Mouse (Mus musculus) kidney, embryonic 15.5 days (tissue): ENCODE measurements around the gene Nr2e1. TPM values are rescaled to one million over a fixed set of nuclear protein-coding genes. Genes with fewer than 3 reads are reported as not detected.
A peak's percentile ranks its signal among the peaks of the same experiment; 100 is the strongest.

ENCODE experiments used
- ATAC-seq: fragments of 200-750 bp; cut with Nextera tagmentation; replicated peaks from 2 replicates; pipeline ENCODE4 v1.8.0; 2017; ENCODE audit warnings: moderate TSS enrichment; ENCODE audit not compliant: low FRiP score
- H3K27ac ChIP-seq: fragments of 300-500 bp; sonication (generic); 2 replicates; pipeline ENCODE4 v1.5.1; 2015; ENCODE audit warnings: mild to moderate bottlenecking, inconsistent platforms
- H3K27me3 ChIP-seq: fragments of 300-500 bp; sonication (generic); 2 replicates; pipeline ENCODE4 v1.6.1; 2015; ENCODE audit warnings: inconsistent platforms
- H3K36me3 ChIP-seq: fragments of 300-500 bp; sonication (generic); 2 replicates; pipeline ENCODE4 v1.6.1; 2015; ENCODE audit warnings: inconsistent platforms
- H3K4me1 ChIP-seq: fragments of 300-500 bp; sonication (generic); 2 replicates; pipeline ENCODE4 v1.6.1; 2015; ENCODE audit warnings: inconsistent platforms
- H3K4me2 ChIP-seq: fragments of 300-500 bp; sonication (generic); 2 replicates; pipeline ENCODE4 v1.6.1; 2015; ENCODE audit warnings: moderate library complexity, mild to moderate bottlenecking, inconsistent platforms
- H3K4me3 ChIP-seq: fragments of 300-500 bp; sonication (generic); replicated peaks from 2 replicates; pipeline ENCODE4 v1.5.1; 2015; ENCODE audit warnings: mild to moderate bottlenecking, inconsistent platforms
- H3K9ac ChIP-seq: fragments of 300-500 bp; sonication (generic); 2 replicates; pipeline ENCODE4 v1.6.1; 2015; ENCODE audit warnings: mild to moderate bottlenecking, inconsistent platforms
- H3K9me3 ChIP-seq: fragments of 300-500 bp; sonication (generic); replicated peaks from 2 replicates; pipeline ENCODE4 v1.6.1; 2016; ENCODE audit warnings: inconsistent platforms
- WGBS: fragments of 180-500 bp; shearing (Covaris S2); methylation state at CpG from one replicate; pipeline ENCODE4 v1.1.7; 2015; ENCODE audit warnings: mixed read lengths; 5-methylcytosine and 5-hydroxymethylcytosine counted together
- polyA plus RNA-seq: library from polyadenylated mRNA; unstranded; fragments of >200 nt; fragmentation: Nextera tagmentation; extraction: Ambion mirVana; gene quantifications from 2 replicates; pipeline ENCODE4 v1.2.1, GENCODE M21; 2015

Gene Nr2e1
- polyA plus RNA-seq, 1 experiment from 2014 or later: 0.17 TPM

DNA sequence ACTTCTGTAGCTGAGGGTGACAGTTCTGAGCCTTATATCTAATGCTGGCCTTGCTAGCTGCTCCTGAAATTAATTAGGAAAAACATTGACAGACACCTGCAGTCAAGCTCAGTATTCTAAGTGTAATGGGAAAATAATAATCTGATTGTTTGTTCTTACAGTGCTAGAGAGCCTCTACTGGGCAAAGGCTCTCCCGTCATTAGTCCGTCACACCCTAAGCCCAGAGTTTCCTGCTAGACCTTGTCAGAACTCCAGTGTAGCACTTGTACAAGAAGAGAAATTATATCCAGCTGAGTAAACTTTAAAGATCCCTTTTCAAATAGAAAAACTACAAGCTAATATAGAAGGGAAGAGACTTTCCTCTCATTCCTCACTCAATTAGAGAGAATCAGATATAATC is 60.5 kb downstream of the Nr2e1 start:
- ATAC-seq: no peak

DNA sequence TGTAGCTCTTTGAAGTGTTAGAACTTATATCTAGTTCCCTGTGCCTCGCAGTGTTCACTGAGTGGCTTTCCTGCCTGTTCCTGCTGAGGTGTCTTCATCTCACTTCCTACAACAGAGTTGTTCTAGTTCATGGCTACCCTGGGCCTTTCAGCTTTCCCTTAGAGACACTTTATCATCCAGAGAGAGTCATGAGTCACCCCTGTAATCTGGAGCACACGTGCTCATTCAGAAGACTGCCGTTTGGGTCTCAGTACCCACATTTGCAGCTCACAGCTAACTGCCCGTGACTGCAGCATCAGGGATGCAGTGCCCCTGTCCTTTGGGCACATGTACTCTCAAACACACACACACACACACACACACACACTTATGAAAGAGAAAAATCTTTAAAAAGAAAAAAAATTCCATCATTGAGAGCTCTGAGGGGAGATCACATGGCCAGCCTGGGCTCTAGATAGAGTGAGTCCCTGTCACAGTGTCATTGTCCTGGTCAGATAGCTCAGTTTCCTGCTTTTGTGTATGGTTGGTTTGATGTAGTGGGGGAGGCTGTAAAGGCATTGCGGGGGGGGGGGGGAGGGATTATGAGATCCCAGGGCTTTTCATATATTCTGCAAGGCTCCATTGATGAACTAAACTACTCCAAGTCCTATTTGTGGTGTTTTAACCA is 62.0 kb downstream of the Nr2e1 start:
- H3K9ac ChIP-seq: no peak overlapping the region
- 57% methylated on average over 5 of the region's 5 CpGs for whole genome bisulfite sequencing
- H3K4me2 ChIP-seq: no peak overlapping the region
- H3K4me3 ChIP-seq: no peak overlapping the region
- H3K27me3 ChIP-seq: no peaks in the 10 kb centered on the region
- H3K9me3 ChIP-seq: no peaks in the 10 kb centered on the region
- H3K4me1 ChIP-seq: peaks cover 8% of the 10 kb centered on the region
- no peak for ATAC-seq
- peak overlapping the region; percentile 64 for H3K27ac ChIP-seq
- peaks cover 16% of the 10 kb centered on the region for H3K36me3 ChIP-seq

More for the DNA sequence above, 60.5 kb downstream of the Nr2e1 start:
- H3K27ac ChIP-seq: no peak overlapping the region
- no peaks in the 10 kb centered on the region for H3K27me3 ChIP-seq
- no peaks in the 10 kb centered on the region for H3K9me3 ChIP-seq
- H3K4me2 ChIP-seq: no peak overlapping the region
- H3K4me1 ChIP-seq: peaks cover 8% of the 10 kb centered on the region
- 62% methylated on average over 2 of the region's 2 CpGs for WGBS
- H3K9ac ChIP-seq: no peak overlapping the region
- no peak overlapping the region for H3K4me3 ChIP-seq
- peaks cover 23% of the 10 kb centered on the region for H3K36me3 ChIP-seq

DNA sequence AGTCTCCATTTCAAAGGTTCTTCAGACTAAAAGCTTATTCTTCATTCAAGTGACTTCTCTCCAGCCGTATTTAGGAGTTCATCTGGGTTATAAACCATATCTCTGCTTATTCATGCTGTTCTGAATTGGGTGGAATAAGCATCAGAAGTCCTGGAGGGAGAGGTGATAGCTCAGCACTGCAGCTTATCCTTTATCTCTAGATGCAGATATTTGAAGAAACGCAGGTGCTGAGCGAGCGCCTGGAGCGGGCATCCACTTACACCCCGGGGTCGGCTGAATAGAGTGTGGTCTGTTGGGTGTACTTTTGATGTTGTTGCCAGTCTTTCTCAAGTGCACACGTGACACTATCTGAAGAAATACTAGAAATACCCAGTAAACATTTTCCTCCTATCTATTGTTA is 65.1 kb downstream of the Nr2e1 start:
- Histone ChIP-seq H3K9me3 (no peaks in the 10 kb centered on the region), H3K36me3 (peaks cover 3% of the 10 kb centered on the region; the same call in 1 of the 2 replicates), H3K4me3 (no peak overlapping the region), H3K27ac (no peak overlapping the region), H3K9ac (no peak overlapping the region), H3K4me1 (peaks cover 6% of the 10 kb centered on the region; the same call in 1 of the 2 replicates), H3K4me2 (no peak overlapping the region), H3K27me3 (no peaks in the 10 kb centered on the region)
- no peak for ATAC-seq
- 91% methylated on average over 8 of the region's 8 CpGs for WGBS

DNA sequence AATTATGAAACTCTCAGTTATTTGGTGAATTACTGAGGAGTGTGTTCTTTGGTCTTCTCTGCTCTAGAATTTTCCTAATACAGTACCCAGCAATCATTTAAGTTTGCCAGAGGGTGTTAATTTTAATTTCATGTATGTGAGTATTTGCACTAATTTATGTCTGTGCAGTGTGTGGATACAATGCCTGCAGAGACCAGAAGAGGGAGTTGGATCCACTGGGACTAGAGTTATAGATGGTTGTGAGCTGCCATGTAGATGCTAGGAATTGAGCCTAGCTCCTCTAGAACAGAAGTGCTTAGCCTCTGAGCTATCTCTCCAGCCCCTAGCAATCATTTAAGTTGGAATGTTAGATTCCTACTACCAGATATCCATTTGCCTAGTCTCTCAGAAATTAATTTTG is 69.3 kb downstream of the Nr2e1 start:
- no peak overlapping the region for H3K27ac ChIP-seq
- peaks cover 20% of the 10 kb centered on the region for H3K36me3 ChIP-seq
- H3K4me2 ChIP-seq: no peak overlapping the region
- no peaks in the 10 kb centered on the region for H3K9me3 ChIP-seq
- H3K9ac ChIP-seq: no peak overlapping the region
- no peaks in the 10 kb centered on the region for H3K27me3 ChIP-seq
- ATAC-seq: no peak
- H3K4me3 ChIP-seq: no peak overlapping the region
- no peaks in the 10 kb centered on the region for H3K4me1 ChIP-seq

Other genes with a start within 250 kb of the Nr2e1 start
- 7.0 and 7.3 TPM in 2 replicates for gene Afg1l, start 105.1 kb downstream of the Nr2e1 start, polyA plus RNA-seq
- 326 and 335 TPM in 2 replicates for gene Snx3, start 81.6 kb downstream of the Nr2e1 start, polyA plus RNA-seq
- gene Ostm1, start 190 bp upstream of the Nr2e1 start, polyA plus RNA-seq: 14.5 and 14.9 TPM in 2 replicates
- gene Sec63, start 177.9 kb upstream of the Nr2e1 start, polyA plus RNA-seq: 23.6 and 25.1 TPM in 2 replicates